Mouse (Mus musculus) spleen, embryonic (tissue): ENCODE measurements around the gene Map1a.

Experiments
- CTCF ChIA-PET: fragments of 350-600 bp; sonication (Branson Sonifier 250); formaldehyde crosslinking; loops from one replicate; lab custom pipeline; 2022; lab: Charles Lee

Gene Map1a

GRCm38 (mm10) chr2:121288901-121289729 is at the start of gene Map1a:
Gene Map1a (plus strand): TSS chr2:121289600.
- CTCF ChIA-PET, result interaction anchor here (1.9 kb wide), 1 partner anchor 69 kb away, joined by 4 read pairs; no protein-coding TSS in a partner anchor

GRCm38 (mm10) chr2:121244099-121244498 is 45.3 kb upstream of the Map1a start:
- CTCF ChIA-PET, result no interaction called here

- CTCF ChIA-PET, result no interaction called here
Observed at GRCm38 (mm10) chr2:121249758-121250157, 39.6 kb upstream of the Map1a start.

- CTCF ChIA-PET, result no interaction called here
Observed at GRCm38 (mm10) chr2:121268446-121268845, 21.0 kb upstream of the Map1a start.

- CTCF ChIA-PET, result no interaction called here
Observed at GRCm38 (mm10) chr2:121270521-121271235, 18.7 kb upstream of the Map1a start.

- CTCF ChIA-PET, result no interaction called here
Observed at GRCm38 (mm10) chr2:121271236-121271927, 18.0 kb upstream of the Map1a start, which contains the start of gene Trp53bp1. Gene Trp53bp1 (minus strand): TSS chr2:121271407.

GRCm38 (mm10) chr2:121271928-121272516 is 17.4 kb upstream of the Map1a start:
- CTCF ChIA-PET, result no interaction called here

GRCm38 (mm10) chr2:121287850-121288249 is 1.6 kb upstream of the Map1a start:
- CTCF ChIA-PET, result no interaction called here

- CTCF ChIA-PET, result interaction anchor here (0.5 to 1.9 kb wide), 2 partner anchors 68 to 123 kb away, joined by 4 to 13 read pairs; no protein-coding TSS in a partner anchor
Observed at GRCm38 (mm10) chr2:121289730-121290540, 535 bp downstream of the Map1a start.

- CTCF ChIA-PET, result no interaction called here
Observed at GRCm38 (mm10) chr2:121292316-121293013, 3.1 kb downstream of the Map1a start.

- CTCF ChIA-PET, result interaction anchor here (0.5 kb wide), 1 partner anchor 28 kb away, joined by 5 read pairs; no protein-coding TSS in a partner anchor
Observed at GRCm38 (mm10) chr2:121294182-121294581, 4.8 kb downstream of the Map1a start.

GRCm38 (mm10) chr2:121294753-121295607 is 5.6 kb downstream of the Map1a start:
- CTCF ChIA-PET, result no interaction called here

GRCm38 (mm10) chr2:121295608-121296571 is 6.5 kb downstream of the Map1a start:
- CTCF ChIA-PET, result no interaction called here

GRCm38 (mm10) chr2:121296754-121297231 is 7.4 kb downstream of the Map1a start:
- CTCF ChIA-PET, result no interaction called here

GRCm38 (mm10) chr2:121297701-121298100 is 8.3 kb downstream of the Map1a start:
- CTCF ChIA-PET, result no interaction called here

GRCm38 (mm10) chr2:121298131-121298530 is 8.7 kb downstream of the Map1a start:
- CTCF ChIA-PET, result no interaction called here

- CTCF ChIA-PET, result no interaction called here
Observed at GRCm38 (mm10) chr2:121299471-121299870, 10.1 kb downstream of the Map1a start.

GRCm38 (mm10) chr2:121300036-121300435 is 10.6 kb downstream of the Map1a start:
- CTCF ChIA-PET, result no interaction called here
